In genomic region chr9:122687170-122687569, GRCm38 (mm10) we compare ENCODE assay signal across 10 mouse cellular contexts. TPM values are rescaled to one million over a fixed set of nuclear protein-coding genes. Genes with fewer than 3 reads are reported as not detected.
DNase-seq lines count a peak whose midpoint lies in the region; ATAC-seq and TF ChIP-seq lines count a peak whose summit lies in the region.
"Had no signal": no experiment of that assay in that cellular context is flagged by ENCODE, and none has a peak within 500 bp of the region (broad histone marks: within the 10 kb centered on the region; RNA-seq: fewer than 3 reads in every experiment).

No protein-coding gene starts in this region.

- no peak for TF ChIP-seq EP300 in liver, postnatal 0 days (IDR thresholded peaks at IDR 0.05; ENCODE audit: low read depth)

- H3K36me3 ChIP-seq in forebrain, postnatal 0 days (ENCODE audit: insufficient read depth): no peaks in the 10 kb centered on the region; the same call in 1 of the 2 replicates
- H3K36me3 ChIP-seq in forebrain, embryonic 10.5 days (replicated peaks): no peaks in the 10 kb centered on the region
- H3K36me3 ChIP-seq in liver, postnatal 0 days (replicated peaks; ENCODE audit: insufficient read depth, low read length): no peaks in the 10 kb centered on the region
- no peaks in the 10 kb centered on the region for H3K36me3 ChIP-seq in liver, embryonic 12.5 days

- H3K4me3 ChIP-seq in forebrain, postnatal 0 days (ENCODE audit: low read depth, low read length): no peak overlapping the region
- no peak overlapping the region for H3K4me3 ChIP-seq in forebrain, embryonic 10.5 days
- H3K4me3 ChIP-seq in liver, postnatal 0 days (ENCODE audit: low read depth, low read length): no peak overlapping the region
- no peak overlapping the region for H3K4me3 ChIP-seq in liver, embryonic 12.5 days

- intact Hi-C loops in left cerebral cortex, postnatal 4 days (cut with DNase I): loop anchor here (10.0 kb wide), 1 partner anchor 262 kb away; no protein-coding TSS in a partner anchor

- H3K4me2 ChIP-seq in forebrain, postnatal 0 days (ENCODE audit: low read depth): no peak overlapping the region
- H3K4me2 ChIP-seq in liver, postnatal 0 days (ENCODE audit: low read depth, low read length): no peak overlapping the region
- H3K4me2 ChIP-seq in liver, embryonic 12.5 days: no peak overlapping the region

- no peak overlapping the region for H3K9ac ChIP-seq in forebrain, postnatal 0 days
- H3K9ac ChIP-seq in liver, postnatal 0 days (replicated peaks): no peak overlapping the region
- no peak overlapping the region for H3K9ac ChIP-seq in liver, embryonic 12.5 days

- peak; percentile 73 for ATAC-seq in forebrain, postnatal 0 days
- no peak for ATAC-seq in liver, postnatal 0 days
- no peak for ATAC-seq in liver, embryonic 12.5 days

- H3K4me1 ChIP-seq in forebrain, postnatal 0 days (ENCODE audit: insufficient read depth): no peaks in the 10 kb centered on the region
- H3K4me1 ChIP-seq in forebrain, embryonic 10.5 days: peaks cover 7% of the 10 kb centered on the region
- H3K4me1 ChIP-seq in liver, postnatal 0 days (ENCODE audit: insufficient read depth): no peaks in the 10 kb centered on the region
- H3K4me1 ChIP-seq in liver, embryonic 12.5 days: no peaks in the 10 kb centered on the region

- 12% methylated on average over 4 of the region's 4 CpGs for WGBS in forebrain, postnatal 0 days
- 26% methylated on average over 4 of the region's 4 CpGs for WGBS in forebrain, embryonic 10.5 days
- WGBS in liver, postnatal 0 days (ENCODE audit: insufficient replicate concordance): 14% methylated on average over 4 of the region's 4 CpGs
- 22% methylated on average over 4 of the region's 4 CpGs for WGBS in liver, embryonic 12.5 days (ENCODE audit: insufficient replicate concordance)

- DNase-seq in forebrain, postnatal 0 days: peak; percentile 76
- no peak for DNase-seq in forebrain, embryonic 10.5 days (ENCODE audit: extremely low spot score, low spot score)
- DNase-seq in liver, postnatal 0 days: no peak
- DNase-seq in adipocyte (ENCODE audit: low spot score): peak; percentile 72
- peak; percentile 13 for DNase-seq in left cerebral cortex, postnatal 4 days
- DNase-seq in ovary, postnatal 36 days (ENCODE audit: low spot score): no peak
- no peak for DNase-seq in c-Kit-positive CD71-positive TER-119-positive erythroid progenitor cells, embryonic 14.5 days (ENCODE audit: low spot score)

- H3K9me3 ChIP-seq in forebrain, postnatal 0 days (ENCODE audit: low read length): no peaks in the 10 kb centered on the region
- no peaks in the 10 kb centered on the region for H3K9me3 ChIP-seq in forebrain, embryonic 10.5 days
- no peaks in the 10 kb centered on the region for H3K9me3 ChIP-seq in liver, postnatal 0 days (ENCODE audit: low read length)
- H3K9me3 ChIP-seq in liver, embryonic 12.5 days (replicated peaks): no peaks in the 10 kb centered on the region

- H3K27ac ChIP-seq in forebrain, postnatal 0 days (ENCODE audit: low read depth, low read length): no peak overlapping the region
- H3K27ac ChIP-seq in forebrain, embryonic 10.5 days: no peak overlapping the region
- no peak overlapping the region for H3K27ac ChIP-seq in liver, postnatal 0 days (ENCODE audit: low read depth)
- no peak overlapping the region for H3K27ac ChIP-seq in liver, embryonic 12.5 days
- H3K27ac ChIP-seq: macrophage had no signal

- peak; percentile 80 for TF ChIP-seq CTCF in forebrain, postnatal 0 days (IDR thresholded peaks at IDR 0.05; ENCODE audit: low read depth)
- peak; percentile 49 for TF ChIP-seq CTCF in liver, postnatal 0 days (IDR thresholded peaks at IDR 0.05; ENCODE audit: low read depth)

- H3K27me3 ChIP-seq in forebrain, postnatal 0 days (ENCODE audit: insufficient read depth, low read length): no peaks in the 10 kb centered on the region
- H3K27me3 ChIP-seq in forebrain, embryonic 10.5 days (ENCODE audit: poor library complexity, severe bottlenecking): 0 out of 2 replicates have a peak, but pooled peaks cover 3% of the 10 kb centered on the region
- no peaks in the 10 kb centered on the region for H3K27me3 ChIP-seq in liver, postnatal 0 days (ENCODE audit: insufficient read depth, low read length)
- H3K27me3 ChIP-seq in liver, embryonic 12.5 days (replicated peaks): no peaks in the 10 kb centered on the region

RNA-seq across cellular contexts. Expression of gene Topaz1, which starts 60.0 kb away (rescaled TPM):
- total RNA-seq in forebrain, postnatal 0 days (2014; rRNA removed): not detected in 2 replicates
- 0.05 TPM in 1 of 2 replicates, not detected in the other for polyA plus RNA-seq in forebrain, postnatal 0 days (2015; fragmentation: Nextera tagmentation; extraction: Ambion mirVana)
- not detected in 2 replicates for polyA plus RNA-seq in forebrain, embryonic 10.5 days (2016; fragmentation: Nextera tagmentation; extraction: Ambion mirVana)
- polyA plus RNA-seq in liver, postnatal 0 days (2015; fragmentation: Nextera tagmentation; extraction: Ambion mirVana): not detected in 2 replicates
- not detected in 2 replicates for polyA plus RNA-seq in liver, embryonic 12.5 days (2016; fragmentation: Nextera tagmentation; extraction: Ambion mirVana)
- not detected for total RNA-seq in left cerebral cortex, postnatal 4 days (2021)
- polyA plus RNA-seq: heart, embryonic 14.5 days; macrophage had no signal

Comparison
In these comparisons a context has a peak if more than half of its experiments do, and no peak if none do; other contexts are left out.
1. DNase-seq: peak in forebrain, postnatal 0 days (single experiment), adipocyte (single experiment) and left cerebral cortex, postnatal 4 days (single experiment); none in forebrain, embryonic 10.5 days (single experiment), liver, postnatal 0 days (single experiment), ovary, postnatal 36 days (single experiment) and c-Kit-positive CD71-positive TER-119-positive erythroid progenitor cells, embryonic 14.5 days (single experiment).